Mouse (Mus musculus): ENCODE data around the gene Pon2. TPM values are rescaled to one million over a fixed set of nuclear protein-coding genes. Genes with fewer than 3 reads are reported as not detected.
"Not testable (repeated sequence)": the region's sequence is repeated elsewhere in the genome, so short reads cannot be mapped to it uniquely, and the experiment has no call there.

The Pon2 gene
- total RNA-seq (2021), result 10 to 100 TPM; 26.7 to 27.3 TPM

DNA sequence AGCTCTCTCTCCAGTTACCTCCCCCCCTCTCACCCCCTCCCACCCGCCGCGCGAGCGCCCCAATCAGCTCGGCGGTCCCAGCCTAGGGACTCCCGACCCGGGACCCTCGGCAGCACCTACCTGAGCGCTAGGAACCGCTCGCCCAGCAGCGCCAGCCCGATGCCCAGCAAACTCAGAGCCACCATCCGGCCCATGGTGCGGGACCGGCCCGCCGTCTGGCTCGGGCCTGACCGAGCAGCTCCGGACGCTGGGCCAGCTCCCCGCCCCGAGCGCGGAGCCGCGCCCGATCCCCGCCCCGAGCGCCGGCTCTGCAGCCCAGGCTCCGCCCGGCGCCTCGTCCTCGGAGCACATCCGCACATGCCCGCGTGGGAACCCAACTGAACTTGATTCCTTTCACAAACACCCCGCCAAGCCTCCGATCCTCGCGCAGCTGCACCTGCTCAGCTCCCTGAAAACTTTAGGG, at the start of gene Pon2:
Pon2 (minus strand) TSS at position 364 of the 463 bp plus-strand sequence.
- peak; percentile 88 to 90 for DNase-seq
- intact Hi-C loops (cut with DNase I), result loop anchor here (1.0 to 5.0 kb wide), 3 partner anchors 41 to 696 kb away; partner anchors contain the start of genes Casd1 and Pon3

GRCm38 (mm10) chr6:5344255-5344654, 46.0 kb upstream of the Pon2 start:
- peak in 1 of 2 experiments; percentile 12 for DNase-seq

DNA sequence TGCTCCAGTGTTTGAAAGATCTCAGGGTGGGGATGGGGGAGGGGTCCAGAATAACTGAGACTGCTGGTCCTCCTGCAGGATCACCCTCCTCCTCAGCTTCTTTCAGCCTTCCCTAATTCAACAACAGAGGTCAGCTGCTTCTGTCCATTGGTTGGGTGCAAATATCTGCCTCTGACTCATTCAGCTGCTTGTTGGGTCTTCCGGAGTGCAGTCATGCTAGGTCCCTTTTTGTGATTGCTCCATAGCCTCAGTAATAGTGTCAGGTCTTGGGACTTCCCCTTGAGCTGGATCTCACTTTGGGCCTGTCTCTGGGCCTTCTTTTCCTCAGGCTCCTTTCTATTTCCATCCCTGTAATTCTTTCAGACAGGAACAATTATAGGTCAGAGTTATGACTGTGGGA, 41.0 kb upstream of the Pon2 start:
- intact Hi-C loops (cut with DNase I); DNase-seq: not testable (repeated sequence)

More at GRCm38 (mm10) chr6:5344255-5344654, 46.0 kb upstream of the Pon2 start:
- intact Hi-C loops (cut with DNase I), result no loop called here

GRCm38 (mm10) chr6:5338781-5339180, 40.5 kb upstream of the Pon2 start:
- DNase-seq; intact Hi-C loops (cut with DNase I): not testable (repeated sequence)

DNA sequence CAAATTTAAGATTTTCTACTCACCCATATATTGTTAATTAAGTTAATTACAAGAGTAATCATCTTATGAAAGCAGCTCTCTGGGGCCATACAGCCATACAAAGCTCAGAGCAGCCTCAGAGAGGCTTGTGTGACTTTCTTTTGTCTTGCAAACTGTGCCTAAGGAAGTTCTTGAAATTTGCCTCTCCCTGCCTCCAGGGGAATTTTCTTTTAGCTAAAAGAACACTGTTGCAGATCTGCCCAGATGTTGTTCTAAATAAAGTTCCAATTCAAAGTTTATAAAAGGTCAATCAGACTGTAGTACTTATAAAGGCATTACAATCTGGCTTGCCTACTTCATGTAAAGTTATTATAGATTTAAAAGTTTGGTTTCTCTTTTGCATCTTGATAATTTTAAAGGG, 37.8 kb upstream of the Pon2 start:
- DNase-seq; intact Hi-C loops (cut with DNase I): not testable (repeated sequence)

DNA sequence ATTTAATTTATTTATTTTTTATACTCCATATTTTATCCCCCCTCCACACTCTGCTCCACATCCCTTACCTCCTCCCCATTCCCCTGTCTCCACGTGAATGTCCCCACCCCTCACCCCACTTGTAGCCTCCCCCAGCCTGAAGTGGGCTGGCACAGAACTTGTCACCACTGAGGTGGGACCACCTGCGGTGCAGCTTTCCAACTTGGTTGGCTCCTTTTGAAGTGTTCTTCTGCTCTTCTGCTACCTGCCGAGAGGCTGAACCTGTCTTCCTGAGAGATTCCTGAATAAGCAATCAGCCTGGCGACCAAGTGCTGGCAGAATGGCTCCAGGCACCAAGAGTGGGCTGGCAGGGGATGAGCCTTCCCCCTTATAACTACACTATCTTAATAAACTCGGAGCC, 35.8 kb upstream of the Pon2 start:
- intact Hi-C loops (cut with DNase I), result no loop called here
- DNase-seq, result no peak

DNA sequence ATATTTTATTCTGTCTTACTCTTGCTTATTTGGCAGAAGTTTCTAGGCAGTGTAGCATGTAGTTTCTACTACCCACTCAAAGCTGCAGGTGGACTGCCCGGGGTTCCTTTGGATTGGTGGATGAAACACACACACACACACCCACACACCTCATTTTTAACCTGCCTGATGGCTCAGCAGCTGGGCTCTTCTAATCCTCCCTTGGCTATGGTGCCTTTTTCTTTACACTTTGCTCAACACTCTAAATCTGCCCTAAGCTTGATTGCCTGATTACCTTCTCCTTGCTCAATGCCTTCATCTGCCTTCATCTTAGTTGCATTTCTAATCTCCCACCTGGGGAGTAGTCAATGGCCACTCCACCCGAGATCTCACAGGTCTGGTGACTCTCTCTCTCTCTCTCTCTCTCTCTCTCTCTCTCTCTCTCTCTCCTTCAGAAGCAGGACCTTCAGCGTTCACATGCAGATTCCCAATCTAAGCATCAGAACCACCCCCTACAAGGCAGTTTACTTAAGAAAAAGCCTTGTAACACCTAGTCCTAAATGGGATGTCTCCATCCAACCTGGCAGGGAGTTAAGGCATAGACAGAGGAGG, 34.4 kb upstream of the Pon2 start:
- intact Hi-C loops (cut with DNase I), result no loop called here
- DNase-seq, result no peak

GRCm38 (mm10) chr6:5325122-5325521, 26.9 kb upstream of the Pon2 start:
- intact Hi-C loops (cut with DNase I), result no loop called here

GRCm38 (mm10) chr6:5324101-5324500, 25.8 kb upstream of the Pon2 start:
- DNase-seq; intact Hi-C loops (cut with DNase I): not testable (repeated sequence)

More at GRCm38 (mm10) chr6:5325122-5325521, 26.9 kb upstream of the Pon2 start:
- DNase-seq, result no peak

- no peak for DNase-seq
- intact Hi-C loops (cut with DNase I), result no loop called here
These were observed 18.4 kb upstream of the Pon2 start for GRCm38 (mm10) chr6:5316630-5317029.

- intact Hi-C loops (cut with DNase I), result no loop called here
- no peak for DNase-seq
These were observed 17.0 kb upstream of the Pon2 start for GRCm38 (mm10) chr6:5315053-5315759.

GRCm38 (mm10) chr6:5313951-5314590, 15.8 kb upstream of the Pon2 start:
- intact Hi-C loops (cut with DNase I), result no loop called here
- no peak for DNase-seq

DNA sequence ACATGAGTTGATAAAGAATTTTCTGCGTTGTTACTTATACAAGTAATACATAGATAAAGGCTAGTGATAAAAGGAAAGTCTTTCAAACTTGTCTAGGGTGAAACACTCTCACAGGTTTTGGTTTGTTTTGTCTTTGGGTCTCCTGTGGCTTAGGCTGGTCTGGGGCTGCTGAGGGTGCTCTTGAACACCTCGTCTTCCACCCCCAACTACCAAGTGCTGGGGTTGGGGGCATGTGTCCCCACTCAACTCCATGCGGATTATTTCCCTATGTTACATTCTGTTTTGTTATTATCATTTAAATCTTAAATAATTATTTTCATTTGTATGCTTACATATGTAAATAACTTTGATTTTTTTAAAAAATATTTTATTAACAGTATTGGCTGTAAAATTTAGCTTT, 12.2 kb upstream of the Pon2 start:
- intact Hi-C loops (cut with DNase I), result no loop called here

GRCm38 (mm10) chr6:5309595-5310197, 11.4 kb upstream of the Pon2 start:
- DNase-seq, result no peak
- intact Hi-C loops (cut with DNase I), result no loop called here

More for the DNA sequence above, 12.2 kb upstream of the Pon2 start:
- no peak for DNase-seq

DNA sequence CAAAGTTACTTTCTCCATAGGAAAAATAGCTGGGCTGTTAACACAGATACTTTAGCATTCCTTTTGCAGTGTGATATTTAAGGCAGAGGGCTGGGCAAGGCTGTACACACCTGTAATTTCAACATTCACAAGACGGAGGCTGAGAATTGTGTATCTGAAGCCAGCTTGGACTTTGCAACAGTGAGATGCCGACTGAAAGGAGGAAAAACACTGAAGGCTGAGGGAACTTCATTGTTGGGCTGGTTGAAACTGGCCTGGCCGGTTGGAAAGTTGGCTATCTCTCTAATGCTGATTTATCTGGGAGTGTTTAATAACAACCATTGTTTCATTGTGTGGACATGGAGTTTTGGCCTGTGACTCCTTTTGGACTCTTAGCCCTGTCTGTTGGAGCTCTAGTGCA, 7.7 kb upstream of the Pon2 start:
- intact Hi-C loops (cut with DNase I), result no loop called here
- DNase-seq, result no peak

DNA sequence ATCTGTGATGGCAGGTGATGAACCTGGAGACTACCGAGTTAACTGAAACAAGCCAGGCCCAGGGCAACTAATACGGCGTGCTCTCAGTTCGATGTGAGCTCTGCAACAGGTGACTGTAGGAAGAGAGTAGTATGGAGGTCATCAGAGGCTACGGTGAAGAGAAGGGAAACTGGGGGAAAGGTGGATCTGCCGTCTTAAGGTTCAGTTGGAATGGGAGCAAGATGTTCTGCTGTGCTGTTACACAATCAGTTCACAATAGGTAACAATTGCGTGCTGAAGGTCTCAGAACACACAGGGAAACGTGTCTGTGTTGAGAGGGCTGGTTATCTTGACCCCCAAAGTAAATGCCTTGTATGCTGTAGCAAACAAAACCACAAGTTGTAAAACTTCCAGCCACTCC, 6.7 kb upstream of the Pon2 start:
- intact Hi-C loops (cut with DNase I), result no loop called here

GRCm38 (mm10) chr6:5300629-5301028, 2.4 kb upstream of the Pon2 start:
- intact Hi-C loops (cut with DNase I), result no loop called here
- no peak for DNase-seq

More for the DNA sequence above, 6.7 kb upstream of the Pon2 start:
- DNase-seq, result no peak

- intact Hi-C loops (cut with DNase I), result loop anchor here (5.0 kb wide), 2 partner anchors 42 to 697 kb away; partner anchors contain the start of genes Casd1 and Pon3
- DNase-seq, result no peak
These were observed 1.3 kb upstream of the Pon2 start for GRCm38 (mm10) chr6:5299561-5299960.

GRCm38 (mm10) chr6:5297321-5298091, 749 bp downstream of the Pon2 start:
- DNase-seq, result peak; percentile 71 to 75
- intact Hi-C loops (cut with DNase I), result loop anchor here (1.0 to 5.0 kb wide), 3 partner anchors 40 to 695 kb away; partner anchors contain the start of genes Casd1 and Pon3

- DNase-seq, result no peak
- intact Hi-C loops (cut with DNase I), result loop anchor here (5.0 kb wide), 2 partner anchors 39 to 694 kb away; partner anchors contain the start of genes Casd1 and Pon3
These were observed 2.2 kb downstream of the Pon2 start for GRCm38 (mm10) chr6:5296067-5296466.

Measured in heart, postnatal 10 days (tissue).